Mouse (Mus musculus) embryonic fibroblast, embryonic 13.5 days (primary cell): ENCODE data around the gene Igflr1.

Source experiments
- CTCF ChIP-seq: IDR thresholded peaks from 2 replicates; pipeline ENCODE4 v1.5.1; 2011; ENCODE audit warnings: mild to moderate bottlenecking, control low read depth, low read length, moderate library complexity, borderline replicate concordance; ENCODE audit not compliant: insufficient read depth
- POLR2A ChIP-seq: IDR thresholded peaks from 2 replicates; pipeline ENCODE4 v1.6.1; 2011; ENCODE audit warnings: low read depth, mild to moderate bottlenecking, control low read depth, low read length, moderate library complexity

DNA sequence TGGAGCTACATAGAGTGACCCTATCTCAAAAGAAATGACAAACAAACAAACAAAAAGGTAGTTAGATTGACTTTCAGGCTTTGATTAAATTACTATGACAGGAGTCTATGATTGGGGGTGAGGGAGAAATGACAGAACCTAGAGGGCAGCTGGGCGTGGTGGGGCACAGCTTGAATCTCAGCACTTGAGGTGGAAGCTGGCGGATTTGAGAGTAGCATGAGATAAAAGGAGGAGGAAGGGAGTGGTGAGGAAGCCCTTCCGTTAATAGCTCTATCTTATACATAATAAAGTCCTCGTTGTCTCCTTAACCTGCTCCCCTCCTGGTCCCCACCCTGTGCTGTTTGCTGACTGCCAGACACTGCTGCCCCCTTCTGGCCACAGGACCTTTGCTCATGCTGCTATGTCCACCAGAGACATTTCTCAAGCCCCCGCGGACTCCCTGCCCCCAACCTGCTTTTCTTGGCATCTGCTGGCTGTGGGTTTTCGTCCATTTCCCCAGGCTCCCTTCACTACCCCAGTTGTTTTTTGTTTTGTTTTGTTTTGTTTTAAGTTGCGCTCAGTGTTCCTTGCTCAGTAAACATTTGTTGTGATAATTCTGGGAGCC, 42.6 kb downstream of the Igflr1 start:
- TF ChIP-seq CTCF (peak; percentile 75), POLR2A (no peak)
